Mouse (Mus musculus) spleen, adult 2 months (tissue): ENCODE results near the gene Shroom3. TPM values are rescaled to one million over a fixed set of nuclear protein-coding genes. Genes with fewer than 3 reads are reported as not detected.

Experiments
- DNase-seq, 2 experiments: peaks; one replicate each; pipeline versions ENCODE4 v3.0.0 to v3.0.0-alpha.2; 2012 to 2021; ENCODE audit warnings: low spot score in 2 of 2, low read depth in 1 of 2
- H3K27ac ChIP-seq: fragments of 200-500 bp; 2 replicates; pipeline ENCODE4 v1.5.1; 2012; ENCODE audit warnings: low read length, inconsistent platforms; ENCODE audit not compliant: insufficient read depth
- H3K27me3 ChIP-seq: fragments of 200-500 bp; 2 replicates; pipeline ENCODE4 v1.6.1; 2012; ENCODE audit warnings: mild to moderate bottlenecking, moderate library complexity, low read length, inconsistent platforms; ENCODE audit not compliant: control insufficient read depth, insufficient read depth
- H3K36me3 ChIP-seq: fragments of 200-500 bp; 2 replicates; pipeline ENCODE4 v1.6.1; 2012; ENCODE audit warnings: mild to moderate bottlenecking, low read length, inconsistent platforms; ENCODE audit not compliant: control insufficient read depth, insufficient read depth
- H3K4me1 ChIP-seq: fragments of 200-500 bp; 2 replicates; pipeline ENCODE4 v1.6.1; 2011; ENCODE audit warnings: inconsistent platforms; ENCODE audit not compliant: control insufficient read depth, insufficient read depth, insufficient read length
- H3K4me3 ChIP-seq: fragments of 200-500 bp; 2 replicates; pipeline ENCODE4 v1.5.1; 2011; ENCODE audit warnings: mild to moderate bottlenecking, inconsistent platforms; ENCODE audit not compliant: insufficient read depth, insufficient read length; ENCODE audit errors: extremely low read depth
- CTCF ChIP-seq: fragments of 200-500 bp; IDR thresholded peaks from 2 replicates; pipeline ENCODE4 v1.5.1; 2011; ENCODE audit warnings: mild to moderate bottlenecking, inconsistent platforms; ENCODE audit not compliant: insufficient read depth, insufficient read length, insufficient replicate concordance; ENCODE audit errors: extremely low read depth
- POLR2A ChIP-seq: fragments of 200-500 bp; IDR thresholded peaks from 2 replicates; pipeline ENCODE4 v1.6.1; 2011; ENCODE audit warnings: low read depth, low read length, inconsistent platforms
- WGBS: fragments of 180-500 bp; shearing (Covaris S2); methylation state at CpG from one replicate; pipeline ENCODE4 v1.1.7; 2018; 5-methylcytosine and 5-hydroxymethylcytosine counted together
- polyA plus RNA-seq: library from polyadenylated mRNA; depleted of rRNA; stranded (reverse); fragments of >200 nt; gene quantifications from 2 replicates; pipeline ENCODE4 v1.2.3, GENCODE M21; 2012

Shroom3 gene
- polyA plus RNA-seq, 1 experiment = 9.9 TPM

GRCm38 (mm10) chr5:92997428-92998120 is 314.3 kb downstream of the Shroom3 start:
- TF ChIP-seq POLR2A (no peak), CTCF (no peak)
- no peak for DNase-seq
- Histone ChIP-seq H3K4me1 (no peaks in the 10 kb centered on the region), H3K27me3 (no peaks in the 10 kb centered on the region), H3K36me3 (no peaks in the 10 kb centered on the region), H3K27ac (no peak overlapping the region), H3K4me3 (no peak overlapping the region)
- 76% methylated on average over 5 of the region's 5 CpGs for WGBS

- Histone ChIP-seq H3K36me3 (no peaks in the 10 kb centered on the region), H3K4me3 (no peak overlapping the region), H3K4me1 (no peaks in the 10 kb centered on the region), H3K27me3 (no peaks in the 10 kb centered on the region), H3K27ac (no peak overlapping the region)
- TF ChIP-seq CTCF (no peak), POLR2A (no peak)
- WGBS = 68% methylated on average over 5 of the region's 5 CpGs
- no peak for DNase-seq
Measured at GRCm38 (mm10) chr5:92998494-92999016, 315.3 kb downstream of the Shroom3 start.

- 85% methylated on average over 6 of the region's 6 CpGs for WGBS
- TF ChIP-seq POLR2A = no peak
- TF ChIP-seq CTCF = no peak
- H3K27ac ChIP-seq = peak overlapping the region; percentile 9; the same call in 1 of the 2 replicates
- no peaks in the 10 kb centered on the region for H3K27me3 ChIP-seq
- no peak overlapping the region for H3K4me3 ChIP-seq
- no peak for DNase-seq
- H3K36me3 ChIP-seq = no peaks in the 10 kb centered on the region
- H3K4me1 ChIP-seq = no peaks in the 10 kb centered on the region
Measured at GRCm38 (mm10) chr5:93000060-93000459, 316.8 kb downstream of the Shroom3 start.

GRCm38 (mm10) chr5:93000774-93001757 is 317.8 kb downstream of the Shroom3 start:
- H3K36me3 ChIP-seq = no peaks in the 10 kb centered on the region
- TF ChIP-seq CTCF (no peak), POLR2A (no peak)
- 35% methylated on average over 17 of the region's 17 CpGs for WGBS
- no peak for DNase-seq
- no peak overlapping the region for H3K4me3 ChIP-seq
- H3K27ac ChIP-seq = no peak overlapping the region
- peaks cover 4% of the 10 kb centered on the region; the same call in 1 of the 2 replicates for H3K27me3 ChIP-seq
- H3K4me1 ChIP-seq = no peaks in the 10 kb centered on the region

GRCm38 (mm10) chr5:93002615-93003014 is 319.4 kb downstream of the Shroom3 start:
- no peaks in the 10 kb centered on the region for H3K4me1 ChIP-seq
- H3K27me3 ChIP-seq = peaks cover 6% of the 10 kb centered on the region; the same call in 1 of the 2 replicates
- no peak for DNase-seq
- H3K36me3 ChIP-seq = no peaks in the 10 kb centered on the region
- H3K4me3 ChIP-seq = no peak overlapping the region
- 88% methylated on average over 2 of the region's 2 CpGs for WGBS
- no peak overlapping the region for H3K27ac ChIP-seq
- no peak for TF ChIP-seq CTCF
- no peak for TF ChIP-seq POLR2A

- WGBS = 5% methylated on average over 20 of the region's 20 CpGs
- H3K27ac ChIP-seq = no peak overlapping the region
- peaks cover 6% of the 10 kb centered on the region; the same call in 1 of the 2 replicates for H3K27me3 ChIP-seq
- TF ChIP-seq CTCF (no peak), POLR2A (no peak)
- no peaks in the 10 kb centered on the region for H3K4me1 ChIP-seq
- no peaks in the 10 kb centered on the region for H3K36me3 ChIP-seq
- H3K4me3 ChIP-seq = no peak overlapping the region
- no peak for DNase-seq
Measured at GRCm38 (mm10) chr5:93005229-93005814, 322.1 kb downstream of the Shroom3 start.

GRCm38 (mm10) chr5:93005815-93006341 is 322.6 kb downstream of the Shroom3 start:
- Histone ChIP-seq H3K4me1 (no peaks in the 10 kb centered on the region), H3K36me3 (no peaks in the 10 kb centered on the region), H3K27ac (no peak overlapping the region), H3K4me3 (no peak overlapping the region; the same call in 1 of the 2 replicates), H3K27me3 (peaks cover 6% of the 10 kb centered on the region; the same call in 1 of the 2 replicates)
- WGBS = 57% methylated on average over 14 of the region's 14 CpGs
- DNase-seq = no peak
- TF ChIP-seq CTCF = no peak
- no peak for TF ChIP-seq POLR2A
